Mouse (Mus musculus) cerebellum, postnatal 4 days (tissue): ENCODE measurements at regions not wholly inside any gene's neighbourhood (a gene's known extent, or its start where the extent isn't known, plus 50 kb on each side); places are given as distances from the start of the nearest gene placed in this dataset.
A peak's percentile ranks its signal among the peaks of the same experiment; 100 is the strongest.

Experiments
- DNase-seq, 2 experiments: peaks; one replicate each; pipeline ENCODE4 v3.0.0; 2022; ENCODE audit warnings: low spot score in 2 of 2, mixed read lengths in 1 of 2

DNA sequence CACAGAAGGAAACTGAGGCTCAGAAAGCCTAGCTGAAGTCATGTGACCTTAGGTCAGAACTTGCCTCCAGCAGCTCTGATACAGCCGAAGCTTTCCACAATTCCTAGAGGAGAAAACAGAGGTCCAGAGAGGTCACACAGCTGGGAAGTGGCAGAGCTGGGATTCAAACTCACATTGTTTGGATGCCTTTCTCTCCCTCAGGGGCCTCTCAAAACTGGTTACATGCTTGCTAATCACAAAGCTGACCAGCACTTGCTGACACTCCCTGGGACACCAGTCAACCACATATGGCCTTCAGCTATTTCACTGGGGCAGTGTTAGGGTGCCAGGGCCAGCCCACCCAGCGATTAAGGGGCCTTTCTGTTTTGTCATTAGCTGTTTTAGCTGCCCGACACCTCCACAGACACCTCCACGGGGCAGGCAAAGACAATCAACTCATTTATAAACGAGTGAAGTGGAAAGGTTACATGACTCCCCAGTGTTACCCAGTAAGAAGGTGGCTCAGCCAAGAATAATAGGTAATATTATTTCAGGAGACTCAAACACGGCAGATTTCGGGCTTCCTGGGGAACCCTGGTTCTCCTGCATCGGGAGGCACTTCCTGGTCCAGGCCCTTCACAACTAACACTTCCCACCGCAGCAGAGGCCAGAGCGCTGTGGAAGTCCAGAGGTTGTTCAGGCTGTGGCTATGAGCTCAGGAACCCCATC, 71.4 kb downstream of the 2410131K14Rik start:
- DNase-seq, result no peak

DNA sequence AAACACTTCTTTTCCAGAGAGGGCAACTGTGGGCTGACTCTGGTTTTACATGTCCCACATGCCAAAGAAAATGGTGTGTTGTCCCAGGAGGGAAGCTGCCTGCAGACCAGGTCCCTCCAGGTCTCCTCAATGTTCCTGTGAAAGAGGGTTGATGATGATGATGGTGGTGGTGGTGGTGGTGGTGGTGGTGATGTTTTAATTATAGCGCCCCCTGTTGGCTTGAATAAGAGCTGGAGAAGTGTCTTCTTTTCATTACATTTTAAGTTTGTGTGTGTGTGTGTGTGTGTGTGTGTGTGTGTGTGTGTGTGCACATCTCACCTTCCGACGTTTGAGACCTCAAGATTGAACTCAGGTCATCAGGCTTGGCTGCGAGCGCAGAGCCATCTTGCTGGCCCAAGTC, 73.0 kb downstream of the 2410131K14Rik start:
- no peak for DNase-seq

DNA sequence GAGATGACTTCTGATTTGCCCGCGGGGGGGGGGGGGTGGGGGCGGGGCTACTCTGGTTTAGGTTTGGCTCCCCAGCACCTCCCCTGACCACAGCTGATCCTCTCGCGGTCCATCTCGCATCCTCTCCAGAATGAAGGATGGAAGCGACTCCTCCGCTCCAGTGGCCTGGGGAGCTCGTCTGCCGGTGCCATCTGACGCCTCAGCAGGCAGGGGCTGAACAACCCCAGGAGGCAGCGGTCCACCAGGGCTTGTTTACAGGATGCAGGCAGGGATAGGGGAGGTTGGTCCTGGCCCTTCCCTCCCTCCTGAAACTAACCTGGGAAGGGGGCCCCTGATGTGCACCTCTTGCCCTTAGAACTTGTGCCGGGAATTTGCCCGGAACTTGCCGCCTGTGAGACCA, 73.9 kb downstream of the 2410131K14Rik start:
- no peak for DNase-seq

DNA sequence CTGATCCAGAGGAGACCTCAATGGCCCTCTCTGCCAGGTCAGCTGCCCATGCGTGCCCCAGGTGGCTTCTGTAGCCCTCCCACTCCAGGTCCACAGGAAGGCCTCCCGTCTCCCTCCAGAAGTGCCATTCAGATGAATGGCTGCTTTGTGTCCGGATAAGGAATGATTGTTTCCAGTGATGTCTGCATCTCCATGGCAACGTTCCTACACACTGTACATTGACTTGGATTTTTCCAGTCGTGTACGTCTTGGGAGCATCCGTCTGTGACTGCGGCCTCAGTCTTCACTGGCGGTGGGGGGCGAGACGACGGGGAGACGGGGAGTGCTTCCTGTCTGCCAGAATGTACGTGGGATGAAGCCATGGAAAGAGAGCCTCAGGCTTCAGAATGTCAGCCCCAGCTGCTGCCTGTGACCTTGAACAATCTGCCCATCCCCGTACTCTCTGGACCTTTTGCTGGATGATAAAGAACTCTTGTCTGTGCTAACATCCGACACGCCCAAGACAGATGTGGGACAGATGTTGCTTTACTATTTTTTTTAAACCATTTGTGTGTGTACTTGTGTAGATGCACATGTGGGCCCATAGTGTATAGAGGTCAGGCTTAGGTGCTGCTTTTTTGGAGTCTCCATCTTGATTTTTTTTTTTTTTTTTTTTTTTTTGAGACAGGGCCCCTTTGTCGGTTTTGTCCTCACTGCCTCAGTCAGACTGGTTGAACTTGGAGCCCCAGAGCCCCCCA, 76.9 kb downstream of the 2410131K14Rik start:
- no peak for DNase-seq

DNA sequence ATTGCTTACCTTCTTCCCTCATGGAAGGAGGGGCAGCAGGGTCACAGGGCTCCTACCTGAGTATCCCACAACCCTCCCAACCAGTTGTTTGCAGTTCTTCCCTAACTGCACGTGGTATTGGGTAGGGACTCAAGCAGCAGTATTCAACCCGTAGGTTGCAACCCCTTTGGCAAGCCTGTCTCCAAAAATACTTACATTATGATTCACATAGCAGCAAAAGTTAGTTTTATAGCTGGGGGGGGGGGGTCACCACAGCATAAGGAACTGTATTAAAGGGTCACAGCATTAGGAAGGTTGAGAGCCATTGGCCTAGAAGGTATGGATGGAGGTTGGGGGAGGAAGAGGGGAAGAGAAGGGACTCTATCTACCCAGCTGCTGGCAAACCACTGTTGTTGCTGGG, 78.1 kb downstream of the 2410131K14Rik start:
- no peak for DNase-seq

DNA sequence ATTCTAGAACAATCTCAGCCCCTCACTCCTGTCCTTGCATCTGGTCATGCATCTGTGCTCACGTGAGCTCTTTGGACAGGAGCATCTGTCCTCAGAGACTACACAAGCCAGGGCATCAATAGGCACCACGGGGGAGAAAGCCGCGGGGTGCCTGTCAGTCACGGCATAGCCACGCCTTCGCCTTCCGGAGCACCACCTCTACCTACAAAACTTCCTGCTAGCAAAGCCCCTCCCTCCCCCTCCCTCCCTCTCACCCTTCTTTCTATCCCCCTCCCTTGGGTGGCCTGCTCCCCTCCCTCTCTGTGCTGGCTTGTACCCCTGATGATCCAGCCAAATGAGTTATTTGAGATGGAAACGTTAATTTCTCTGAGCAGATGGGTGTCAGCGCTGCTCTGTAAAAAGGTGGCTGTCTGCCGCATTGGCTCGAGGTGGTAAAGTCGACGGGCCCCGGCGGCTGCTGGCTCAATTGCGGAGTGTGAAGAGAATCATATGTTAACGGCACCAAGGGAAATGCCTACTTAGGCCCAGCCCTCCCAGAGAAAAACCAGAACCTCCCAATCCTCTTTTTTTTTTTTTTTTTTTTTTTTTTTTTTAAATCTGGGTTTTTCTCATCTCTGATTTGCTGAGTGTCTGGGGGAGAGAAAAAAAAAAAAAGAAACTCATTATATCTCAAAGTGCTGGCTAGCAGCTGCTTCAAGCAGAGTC, 82.0 kb downstream of the 2410131K14Rik start:
- peak in 1 of 2 experiments; percentile 73 for DNase-seq

DNA sequence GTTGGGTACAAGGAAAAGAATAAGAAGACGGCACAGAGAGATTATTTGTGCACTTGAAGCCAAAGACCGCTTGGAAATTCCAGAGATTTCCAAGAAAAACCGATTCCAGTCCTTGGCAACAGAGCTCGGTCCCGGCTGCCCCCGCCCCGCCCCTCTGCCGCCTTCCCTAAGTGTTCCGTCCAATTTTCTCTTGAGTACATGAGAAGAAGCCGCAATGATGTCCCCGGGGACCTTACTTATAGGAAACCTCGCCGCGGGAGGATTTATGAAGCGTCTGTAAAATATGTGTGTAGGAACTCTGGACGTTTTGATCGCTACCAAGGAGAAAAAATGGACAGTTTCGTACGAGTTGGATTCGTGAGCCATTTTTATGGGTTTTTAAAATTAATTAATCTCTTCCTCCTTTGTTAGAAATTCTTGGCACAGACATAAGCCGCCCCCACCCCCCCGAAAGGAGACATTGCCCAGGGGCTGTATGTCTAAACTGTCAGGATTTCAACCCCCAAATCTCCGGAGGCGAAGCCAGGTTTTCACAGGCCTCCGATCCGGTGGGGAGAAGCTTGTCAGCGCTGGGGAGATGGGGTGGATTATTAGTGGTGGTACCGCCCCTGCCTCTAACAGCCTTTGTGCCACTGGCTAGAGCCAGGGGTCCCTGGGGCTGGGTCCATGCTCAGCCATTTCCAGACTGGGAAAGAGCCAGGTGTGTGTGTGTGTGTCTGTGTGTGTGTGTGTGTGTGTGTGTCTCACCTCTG, 83.1 kb downstream of the 2410131K14Rik start:
- peak in 1 of 2 experiments; percentile 45 for DNase-seq

DNA sequence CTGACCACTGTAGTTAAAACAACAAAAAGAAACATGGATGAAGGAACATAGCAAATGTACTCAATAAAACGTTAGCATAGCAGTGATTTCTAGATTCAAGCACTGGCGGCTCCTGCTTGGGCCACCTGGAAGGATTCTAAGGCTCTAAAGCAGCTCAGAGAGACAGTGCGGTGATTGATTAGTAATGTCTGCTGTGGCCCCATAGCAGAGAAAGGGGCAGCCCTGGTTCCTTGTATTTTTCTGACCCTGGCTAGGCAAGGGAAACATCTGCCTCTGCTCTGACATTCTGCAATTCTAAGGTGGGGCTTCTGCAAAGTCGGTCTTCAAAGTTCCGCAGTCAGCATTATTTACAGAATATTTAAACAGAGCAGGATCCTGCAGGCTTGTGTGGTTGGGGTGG, 84.1 kb downstream of the 2410131K14Rik start:
- DNase-seq, result no peak

DNA sequence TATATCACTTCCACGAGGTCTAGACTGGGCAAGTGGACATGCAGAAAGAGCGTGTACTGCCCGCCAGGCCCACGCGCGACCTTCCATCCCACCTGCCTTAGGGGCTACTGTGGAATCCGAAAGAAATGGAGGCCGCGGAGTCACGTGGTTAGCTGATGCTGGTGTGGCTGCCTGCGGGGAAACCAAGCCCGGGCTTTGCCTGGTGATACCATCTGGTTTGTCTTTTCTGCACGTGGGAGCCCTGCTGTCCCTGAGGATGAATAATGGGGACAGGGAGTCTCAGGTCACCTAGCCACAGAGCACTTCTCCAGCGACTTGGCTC, 86.2 kb downstream of the 2410131K14Rik start:
- DNase-seq, result peak in 1 of 2 experiments; percentile 37

DNA sequence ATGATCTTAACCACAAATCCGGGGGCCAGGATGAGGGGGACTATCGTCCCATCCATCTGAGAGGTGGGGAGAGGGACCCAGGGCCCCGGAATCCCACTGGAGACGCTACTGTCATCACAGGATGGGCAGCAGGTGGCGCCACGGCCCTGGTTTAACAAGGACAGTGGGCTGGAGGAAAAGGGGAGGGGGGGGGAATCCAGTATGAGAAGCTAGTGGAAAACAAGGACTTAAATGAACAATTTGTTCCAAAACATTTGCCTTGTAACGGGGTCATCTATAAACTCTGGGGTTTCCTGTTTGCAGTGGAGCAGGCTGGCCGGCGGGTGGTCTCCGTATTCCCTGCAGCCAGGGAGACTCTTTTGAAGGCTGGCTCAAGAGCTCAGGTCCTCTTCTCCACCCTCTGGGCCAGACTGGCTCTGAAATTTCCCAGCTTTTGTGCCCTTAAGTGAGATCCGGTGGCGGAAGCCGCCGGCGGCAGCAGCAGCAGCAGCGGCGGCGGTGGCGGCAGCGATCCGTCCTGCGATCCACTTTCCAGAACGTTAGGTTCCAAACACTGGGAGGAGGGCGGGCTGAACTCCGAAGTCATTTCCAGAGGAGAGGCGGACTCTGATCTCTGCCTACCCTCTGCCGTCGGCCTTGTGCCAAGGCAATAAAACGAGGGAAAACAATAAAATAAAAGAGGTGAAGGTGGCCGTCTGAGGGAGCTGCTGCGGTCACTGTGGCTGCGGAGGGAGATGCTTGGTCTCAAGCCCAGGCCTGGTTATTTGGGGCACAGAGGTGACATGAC, 86.8 kb downstream of the 2410131K14Rik start:
- DNase-seq, result peak; percentile 76 to 89

DNA sequence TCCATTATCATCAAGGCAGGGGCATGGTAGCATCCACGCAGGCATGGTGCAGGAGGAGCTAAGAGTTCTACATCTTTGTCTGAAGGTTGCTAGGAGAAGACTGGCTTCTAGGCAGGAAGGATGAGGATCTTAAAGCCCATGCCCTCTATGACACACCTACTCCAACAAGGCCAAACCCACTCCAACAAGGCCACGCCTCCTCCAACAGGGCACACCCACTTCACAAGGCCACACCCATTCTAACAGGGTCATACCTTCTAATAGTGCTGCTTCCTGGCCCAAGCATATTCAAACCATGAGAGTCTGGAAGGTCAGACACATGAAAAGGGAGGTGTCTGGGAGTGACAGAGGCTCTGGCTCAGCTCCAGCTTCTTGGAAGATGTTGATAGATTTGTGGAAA, 89.0 kb downstream of the 2410131K14Rik start:
- DNase-seq, result no peak

DNA sequence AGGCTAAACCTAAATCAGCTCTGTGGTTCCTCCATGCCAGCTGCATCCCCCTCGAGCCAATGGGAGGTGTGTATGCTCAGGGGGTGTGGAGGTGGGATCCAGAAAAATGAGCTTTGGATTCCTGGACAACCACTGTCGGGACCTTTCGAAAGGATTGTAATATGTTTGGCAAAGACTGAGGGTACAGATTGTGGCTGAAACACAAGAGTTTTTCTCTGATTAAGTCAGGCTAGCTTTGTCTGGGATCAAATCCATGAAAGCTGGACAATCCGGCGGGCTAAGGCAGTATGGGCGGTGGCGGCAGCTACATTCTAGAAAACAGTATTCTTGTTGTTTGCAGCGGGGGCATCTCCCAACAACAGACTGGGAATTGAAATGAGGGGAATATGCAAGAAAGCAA, 93.2 kb downstream of the 2410131K14Rik start:
- no peak for DNase-seq

DNA sequence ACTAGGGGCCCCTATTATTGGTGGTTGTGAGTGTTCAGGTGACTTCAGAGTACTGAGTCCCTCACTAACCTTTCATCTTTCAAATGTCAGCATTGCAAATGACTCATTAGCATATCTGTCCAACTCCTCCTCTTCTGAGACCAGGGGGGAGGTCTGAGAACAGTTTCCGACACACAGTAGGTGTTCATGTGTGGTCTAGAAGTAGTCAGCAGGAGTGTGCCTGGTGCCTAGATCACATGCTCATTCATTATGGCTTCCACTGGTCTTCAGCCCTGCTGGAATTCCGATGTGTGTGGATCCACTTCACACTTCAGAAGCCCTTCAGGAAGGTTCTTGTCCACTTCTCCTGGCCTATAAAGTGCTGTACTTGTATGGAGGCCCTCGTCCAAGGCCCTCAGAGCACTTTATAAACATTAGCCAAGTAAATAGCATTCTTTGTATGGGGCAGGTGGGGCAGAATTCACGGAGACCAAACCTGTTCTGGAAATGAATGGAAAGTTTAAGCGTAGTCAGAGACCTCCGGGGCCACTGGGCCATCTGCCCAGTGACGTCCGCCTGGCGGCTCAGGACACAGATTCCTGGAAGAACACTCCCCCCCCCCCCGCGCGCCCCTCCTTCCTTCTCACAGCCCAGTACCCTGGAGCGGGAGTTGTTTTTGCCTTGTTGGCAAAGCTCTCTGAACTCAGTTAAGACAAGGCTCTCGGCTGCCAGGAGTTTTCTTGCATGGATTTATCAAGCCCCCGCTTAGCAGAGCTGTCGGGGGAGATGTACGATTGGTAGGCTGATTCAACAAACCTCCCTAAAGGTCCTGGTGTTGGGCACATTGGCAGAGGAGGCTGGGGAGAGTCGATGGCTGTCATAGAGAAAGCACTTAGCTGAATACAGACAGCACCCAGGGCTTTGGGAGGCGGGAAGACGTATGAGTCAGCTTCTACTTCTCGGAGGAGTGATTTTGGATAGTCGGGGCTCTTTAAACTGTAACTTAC, 94.9 kb downstream of the 2410131K14Rik start:
- peak in 1 of 2 experiments; percentile 33 for DNase-seq

DNA sequence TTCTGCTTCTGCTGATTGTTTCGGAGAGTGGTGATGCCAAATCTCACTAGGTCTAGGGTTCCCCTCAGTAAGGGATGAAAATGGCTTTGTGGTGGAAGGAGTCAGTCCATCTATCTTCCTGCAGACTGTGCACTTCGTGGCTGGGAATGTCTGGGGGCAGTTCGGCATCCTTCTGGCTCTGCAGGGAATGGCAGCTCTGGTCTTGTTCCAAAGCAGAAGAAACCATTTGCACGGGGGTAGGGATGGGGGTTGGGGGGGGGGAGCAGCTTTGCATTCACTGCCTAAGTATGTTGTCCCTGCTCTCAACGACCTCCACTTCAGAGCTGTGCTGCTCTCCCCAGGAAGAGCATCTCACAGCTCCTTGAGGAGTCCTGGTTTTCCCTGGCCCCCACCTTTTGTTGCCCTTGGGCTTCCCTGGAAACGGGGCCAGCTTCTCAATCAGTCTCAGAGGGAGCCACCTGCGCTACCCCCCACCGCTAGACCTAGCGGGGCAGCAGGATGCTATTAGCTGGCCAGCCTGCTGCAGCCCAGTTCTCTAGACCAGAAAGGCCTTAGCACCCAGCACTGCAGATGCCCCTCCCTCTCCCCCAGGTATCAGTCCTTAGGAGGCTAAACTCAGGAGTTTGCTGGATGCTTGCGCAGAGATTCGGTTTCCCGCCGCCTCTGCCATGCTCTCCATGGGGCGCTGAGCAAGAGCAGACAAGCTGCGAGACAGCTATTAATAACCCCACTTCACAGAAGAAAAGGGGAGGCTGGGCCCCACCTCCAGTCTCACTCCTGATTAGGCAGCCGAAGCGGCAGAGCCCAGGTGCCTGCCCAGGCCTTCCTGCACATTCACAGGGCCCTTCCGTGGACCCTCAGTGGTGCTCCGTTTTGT, 98.7 kb downstream of the 2410131K14Rik start:
- DNase-seq, result no peak

DNA sequence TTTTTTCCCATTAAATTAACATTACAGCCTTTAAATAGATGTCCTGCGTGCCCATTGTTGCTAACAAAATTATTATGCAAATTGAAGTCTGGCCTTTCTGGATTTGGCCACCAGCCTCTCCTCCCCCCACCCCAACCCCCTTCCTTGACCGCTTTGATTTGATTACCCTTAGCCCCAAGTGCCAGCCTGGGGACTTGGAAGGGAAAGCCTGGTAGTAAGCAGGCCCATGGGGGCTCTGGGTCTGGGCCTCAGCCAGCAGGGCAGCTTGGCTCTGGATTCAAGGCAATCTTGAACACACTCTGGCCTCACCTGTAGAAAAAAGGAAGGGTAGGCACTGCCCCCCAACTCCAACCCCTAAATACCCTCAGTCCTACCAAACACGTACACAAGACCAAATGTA, 100.2 kb downstream of the 2410131K14Rik start:
- DNase-seq, result no peak

DNA sequence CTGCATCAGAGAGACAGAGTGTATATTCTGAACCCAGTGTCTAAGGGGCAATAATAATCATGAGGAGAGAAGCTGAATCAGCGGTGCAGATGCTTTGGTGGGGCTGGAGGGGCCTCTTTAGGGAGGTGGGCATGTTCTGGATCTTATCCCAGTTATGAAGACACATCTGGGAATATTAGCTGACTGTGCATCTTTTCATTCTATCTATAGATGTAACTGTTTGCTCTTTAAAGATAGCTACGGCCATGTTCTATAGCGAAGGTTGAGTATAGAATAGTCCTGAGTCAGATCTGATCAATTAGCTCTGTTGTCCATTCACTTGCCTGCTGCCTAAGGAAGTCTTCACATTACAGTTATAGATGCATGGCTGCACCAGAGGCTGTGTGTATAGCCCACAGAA, 104.0 kb downstream of the 2410131K14Rik start:
- no peak for DNase-seq

DNA sequence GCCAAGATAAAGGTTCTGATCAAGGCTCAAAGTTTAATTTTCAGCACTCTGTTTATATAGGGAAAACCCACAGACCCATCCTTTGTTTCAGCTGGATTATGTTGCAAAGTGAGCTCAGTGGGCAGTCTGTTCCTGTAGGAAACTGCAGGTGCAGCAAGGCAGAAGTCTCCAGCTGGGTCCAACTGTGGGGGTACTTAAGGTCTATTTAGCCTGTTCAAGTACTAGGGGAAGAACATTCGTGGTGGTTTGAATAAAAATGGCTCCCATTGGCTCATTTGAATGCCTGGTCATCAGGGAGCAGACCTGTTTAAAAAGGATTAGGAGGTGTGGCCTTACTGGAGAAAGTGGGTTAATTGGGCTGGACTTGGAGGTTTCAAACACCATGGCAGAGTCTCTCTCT, 106.3 kb downstream of the 2410131K14Rik start:
- DNase-seq, result no peak

DNA sequence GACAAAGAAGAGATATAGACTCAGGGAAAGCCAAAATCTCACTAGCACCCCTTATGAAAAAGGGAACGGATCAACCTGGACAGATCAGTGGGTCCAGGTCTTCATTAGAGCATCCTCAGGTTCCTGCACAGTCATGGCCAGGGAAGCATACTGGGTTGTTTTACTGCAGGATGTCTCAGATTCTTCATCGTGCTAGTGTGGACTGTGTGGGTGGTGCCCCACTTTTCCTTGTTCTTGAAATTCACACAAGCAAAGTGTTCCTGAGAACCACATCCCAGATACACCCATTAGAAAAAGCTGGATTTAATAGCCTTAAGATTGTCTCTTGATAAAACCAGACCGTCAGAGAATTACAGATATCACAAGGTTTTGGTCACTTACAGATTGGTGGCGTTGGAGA, 107.1 kb downstream of the 2410131K14Rik start:
- DNase-seq, result no peak

DNA sequence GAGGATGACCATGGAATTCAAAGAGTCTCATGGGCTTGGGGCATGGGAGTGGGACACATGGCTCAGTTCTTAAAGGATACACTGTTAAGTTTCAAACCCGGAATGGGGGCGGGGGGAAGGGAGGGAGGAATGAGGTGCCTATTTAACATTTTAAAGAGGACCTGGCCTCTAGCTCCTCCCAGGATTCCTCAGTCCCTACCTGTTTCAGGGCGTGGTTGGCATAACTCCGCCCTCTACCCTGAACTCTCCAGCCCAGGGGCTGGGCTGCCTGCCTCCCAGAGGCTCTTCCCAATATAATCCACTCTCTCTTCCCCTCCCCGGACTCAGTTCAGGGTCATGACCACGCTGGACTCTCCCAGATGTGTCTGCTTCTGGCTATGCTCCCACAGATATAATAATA, 108.0 kb downstream of the 2410131K14Rik start:
- DNase-seq, result no peak
